Mouse (Mus musculus) heart, postnatal 0 days (tissue): ENCODE data around the gene Dspp. TPM values are rescaled to one million over a fixed set of nuclear protein-coding genes. Genes with fewer than 3 reads are reported as not detected.

Source experiments
- ATAC-seq: fragments of 200-750 bp; cut with Nextera tagmentation; 2 replicates; pipeline ENCODE4 v1.8.0; 2017; ENCODE audit warnings: low read depth, moderate number of reproducible peaks, moderate library complexity; ENCODE audit not compliant: insufficient read depth
- DNase-seq: peaks from one replicate; pipeline ENCODE4 v3.0.0-alpha.2; 2016; ENCODE audit warnings: low spot score
- H3K27ac ChIP-seq: fragments of 300-500 bp; sonication (generic); 2 replicates; pipeline ENCODE4 v1.5.1; 2014; ENCODE audit warnings: low read depth, mild to moderate bottlenecking
- H3K27me3 ChIP-seq: fragments of 300-500 bp; sonication (generic); 2 replicates; pipeline ENCODE4 v1.6.1; 2014; ENCODE audit warnings: low read length, mixed read lengths; ENCODE audit not compliant: control insufficient read depth, insufficient read depth
- H3K36me3 ChIP-seq: fragments of 300-500 bp; sonication (generic); replicated peaks from 2 replicates; pipeline ENCODE4 v1.6.1; 2014; ENCODE audit warnings: low read length, mixed read lengths; ENCODE audit not compliant: control insufficient read depth, insufficient read depth
- H3K4me1 ChIP-seq: fragments of 300-500 bp; sonication (generic); 2 replicates; pipeline ENCODE4 v1.6.1; 2014; ENCODE audit warnings: antibody characterized with exemption; ENCODE audit not compliant: control insufficient read depth, insufficient read depth
- H3K4me2 ChIP-seq: fragments of 300-500 bp; sonication (generic); 2 replicates; pipeline ENCODE4 v1.6.1; 2014; ENCODE audit warnings: low read depth, mild to moderate bottlenecking, low read length, moderate library complexity
- H3K4me3 ChIP-seq: fragments of 300-500 bp; sonication (generic); 2 replicates; pipeline ENCODE4 v1.5.1; 2014; ENCODE audit warnings: low read depth, low read length
- H3K9ac ChIP-seq: fragments of 300-500 bp; sonication (generic); replicated peaks from 2 replicates; pipeline ENCODE4 v1.6.1; 2014; ENCODE audit warnings: low read depth, low read length, mixed read lengths
- H3K9me3 ChIP-seq: fragments of 300-500 bp; sonication (generic); replicated peaks from 2 replicates; pipeline ENCODE4 v1.6.1; 2016; ENCODE audit warnings: low read length; ENCODE audit not compliant: control insufficient read depth
- CTCF ChIP-seq: IDR thresholded peaks from 2 replicates; pipeline ENCODE4 v1.5.1; 2016; ENCODE audit warnings: antibody characterized with exemption, control low read depth, low read depth
- EP300 ChIP-seq: IDR thresholded peaks from 2 replicates; pipeline ENCODE4 v1.6.1; 2016; ENCODE audit warnings: antibody characterized with exemption, low read depth
- whole genome bisulfite sequencing: fragments of 180-500 bp; shearing (Covaris S2); extraction: QIAGEN DNeasy Blood & Tissue Kit; methylation state at CpG from one replicate; pipeline ENCODE4 v1.1.7; 2014; 5-methylcytosine and 5-hydroxymethylcytosine counted together
- polyA plus RNA-seq: library from polyadenylated mRNA; unstranded; fragments of >200 nt; fragmentation: Nextera tagmentation; extraction: Ambion mirVana; gene quantifications from 2 replicates; pipeline ENCODE4 v1.2.1, GENCODE M21; 2015
- total RNA-seq: library from RNA; depleted of rRNA; stranded (reverse); fragments of >200 nt; gene quantifications from 2 replicates; pipeline ENCODE4 v1.2.3, GENCODE M21; 2014; ENCODE audit warnings: low replicate concordance; rRNA removed

Gene Dspp
- total and polyA plus RNA-seq, 2 experiments from 2014 or later: not detected

GRCm38 (mm10) chr5:104202351-104202750, 31.8 kb downstream of the Dspp start, which contains the start of gene Dmp1:
TSS of gene Dmp1 (plus strand) at chr5:104202613.
- Histone ChIP-seq H3K4me1 (no peaks in the 10 kb centered on the region), H3K9me3 (no peaks in the 10 kb centered on the region), H3K4me3 (no peak within 1 kb of the TSS), H3K36me3 (no peaks in the 10 kb centered on the region), H3K4me2 (no peak within 1 kb of the TSS), H3K27me3 (no peaks in the 10 kb centered on the region), H3K27ac (no peak within 1 kb of the TSS), H3K9ac (no peak within 1 kb of the TSS)
- WGBS: 57% methylated on average over 5 of the region's 5 CpGs
- DNase-seq (no peak), ATAC-seq (no peak)
- TF ChIP-seq EP300 (no peak), CTCF (no peak)

DNA sequence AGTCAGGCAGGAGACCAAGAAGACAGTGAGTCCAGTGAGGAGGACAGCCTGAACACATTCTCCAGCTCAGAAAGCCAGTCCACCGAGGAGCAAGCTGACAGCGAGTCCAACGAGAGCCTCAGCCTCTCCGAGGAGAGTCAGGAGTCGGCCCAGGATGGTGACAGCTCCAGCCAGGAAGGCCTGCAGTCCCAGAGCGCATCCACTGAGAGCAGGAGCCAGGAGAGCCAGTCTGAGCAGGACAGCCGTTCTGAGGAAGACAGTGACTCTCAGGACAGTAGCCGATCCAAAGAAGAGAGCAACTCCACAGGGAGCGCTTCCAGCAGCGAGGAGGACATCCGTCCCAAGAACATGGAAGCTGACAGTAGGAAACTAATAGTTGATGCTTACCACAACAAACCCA, 42.0 kb downstream of the Dspp start:
- ATAC-seq (no peak), DNase-seq (no peak)
- H3K4me2 ChIP-seq: no peak overlapping the region
- 72% methylated on average over 11 of the region's 11 CpGs for WGBS
- no peaks in the 10 kb centered on the region for H3K4me1 ChIP-seq
- no peaks in the 10 kb centered on the region for H3K36me3 ChIP-seq
- TF ChIP-seq CTCF (no peak), EP300 (no peak)
- no peaks in the 10 kb centered on the region for H3K27me3 ChIP-seq
- no peak overlapping the region for H3K27ac ChIP-seq
- no peak overlapping the region for H3K4me3 ChIP-seq
- no peaks in the 10 kb centered on the region for H3K9me3 ChIP-seq
- H3K9ac ChIP-seq: no peak overlapping the region

- Histone ChIP-seq H3K27me3 (no peaks in the 10 kb centered on the region), H3K9me3 (no peaks in the 10 kb centered on the region), H3K36me3 (no peaks in the 10 kb centered on the region), H3K9ac (no peak overlapping the region), H3K4me1 (no peaks in the 10 kb centered on the region), H3K27ac (no peak overlapping the region), H3K4me3 (no peak overlapping the region), H3K4me2 (no peak overlapping the region)
- ATAC-seq (no peak), DNase-seq (peak; percentile 35)
- WGBS: 20% methylated on average over 5 of the region's 5 CpGs
- TF ChIP-seq CTCF (peak; percentile 64), EP300 (no peak)
These were observed 48.4 kb downstream of the Dspp start for GRCm38 (mm10) chr5:104218926-104219325.

- Histone ChIP-seq H3K4me3 (no peak overlapping the region), H3K9ac (no peak overlapping the region), H3K27me3 (no peaks in the 10 kb centered on the region), H3K4me1 (no peaks in the 10 kb centered on the region), H3K36me3 (no peaks in the 10 kb centered on the region), H3K4me2 (no peak overlapping the region), H3K9me3 (no peaks in the 10 kb centered on the region), H3K27ac (no peak overlapping the region)
- DNase-seq (no peak), ATAC-seq (no peak)
- no peak for TF ChIP-seq EP300
- no peak for TF ChIP-seq CTCF
- 43% methylated on average over 3 of the region's 3 CpGs for WGBS
These were observed 53.8 kb downstream of the Dspp start for GRCm38 (mm10) chr5:104224299-104224698.

- Histone ChIP-seq H3K4me1 (no peaks in the 10 kb centered on the region), H3K27me3 (no peaks in the 10 kb centered on the region), H3K9me3 (no peaks in the 10 kb centered on the region), H3K27ac (no peak overlapping the region), H3K4me3 (no peak overlapping the region), H3K36me3 (no peaks in the 10 kb centered on the region), H3K4me2 (no peak overlapping the region), H3K9ac (no peak overlapping the region)
- no peak for ATAC-seq
- TF ChIP-seq CTCF: no peak
- no peak for TF ChIP-seq EP300
- DNase-seq: no peak
These were observed 54.2 kb downstream of the Dspp start for GRCm38 (mm10) chr5:104224750-104225149.

- H3K4me1 ChIP-seq: no peaks in the 10 kb centered on the region
- 43% methylated on average over 1 of the region's 1 CpGs for WGBS
These were observed 58.0 kb downstream of the Dspp start for GRCm38 (mm10) chr5:104228497-104228896.

More at GRCm38 (mm10) chr5:104228497-104228896, 58.0 kb downstream of the Dspp start:
- DNase-seq (no peak), ATAC-seq (no peak)
- Histone ChIP-seq H3K4me2 (no peak overlapping the region), H3K27me3 (no peaks in the 10 kb centered on the region), H3K9me3 (no peaks in the 10 kb centered on the region), H3K9ac (no peak overlapping the region), H3K4me3 (no peak overlapping the region), H3K27ac (no peak overlapping the region), H3K36me3 (no peaks in the 10 kb centered on the region)
- TF ChIP-seq EP300 (no peak), CTCF (no peak)

Other genes starting within 250 kb of the Dspp start
- gene Hsd17b13, start 193.3 kb upstream of the Dspp start, total RNA-seq: not detected in 2 replicates
- gene Hsd17b13, start 193.3 kb upstream of the Dspp start, polyA plus RNA-seq: 0.08 TPM in 1 of 2 replicates, not detected in the other
- gene Hsd17b11, start 148.8 kb upstream of the Dspp start, total RNA-seq: 6.2 and 14.3 TPM in 2 replicates
- 4.4 and 5.9 TPM in 2 replicates for gene Hsd17b11, start 148.8 kb upstream of the Dspp start, polyA plus RNA-seq
- gene Nudt9, start 124.4 kb upstream of the Dspp start, total RNA-seq: 39.6 and 62.9 TPM in 2 replicates
- gene Nudt9, start 124.4 kb upstream of the Dspp start, polyA plus RNA-seq: 51.0 and 52.5 TPM in 2 replicates
- not detected in 2 replicates for gene Gm17660, start 93.1 kb upstream of the Dspp start, total RNA-seq
- not detected in 2 replicates for gene Gm17660, start 93.1 kb upstream of the Dspp start, polyA plus RNA-seq
- gene Sparcl1, start 57.0 kb upstream of the Dspp start, total RNA-seq: 123 and 168 TPM in 2 replicates
- 97.3 and 99.0 TPM in 2 replicates for gene Sparcl1, start 57.0 kb upstream of the Dspp start, polyA plus RNA-seq
- gene Dmp1, start 31.9 kb downstream of the Dspp start, total RNA-seq: not detected in 2 replicates
- 0.05 TPM in 1 of 2 replicates, not detected in the other for gene Dmp1, start 31.9 kb downstream of the Dspp start, polyA plus RNA-seq
- gene Ibsp, start 128.5 kb downstream of the Dspp start, total RNA-seq: not detected in 2 replicates
- not detected in 2 replicates for gene Ibsp, start 128.5 kb downstream of the Dspp start, polyA plus RNA-seq
- not detected in 2 replicates for gene Mepe, start 154.6 kb downstream of the Dspp start, total RNA-seq
- gene Mepe, start 154.6 kb downstream of the Dspp start, polyA plus RNA-seq: not detected in 2 replicates